Mouse (Mus musculus) adrenal gland (tissue): ENCODE results near the gene Mroh3.

Source experiments
- intact Hi-C: fragments of 180-260 bp; cut with DNase I; formaldehyde crosslinking; loops from one replicate; pipeline ENCODE4 v1.15.1; 2025

Mroh3 gene

DNA sequence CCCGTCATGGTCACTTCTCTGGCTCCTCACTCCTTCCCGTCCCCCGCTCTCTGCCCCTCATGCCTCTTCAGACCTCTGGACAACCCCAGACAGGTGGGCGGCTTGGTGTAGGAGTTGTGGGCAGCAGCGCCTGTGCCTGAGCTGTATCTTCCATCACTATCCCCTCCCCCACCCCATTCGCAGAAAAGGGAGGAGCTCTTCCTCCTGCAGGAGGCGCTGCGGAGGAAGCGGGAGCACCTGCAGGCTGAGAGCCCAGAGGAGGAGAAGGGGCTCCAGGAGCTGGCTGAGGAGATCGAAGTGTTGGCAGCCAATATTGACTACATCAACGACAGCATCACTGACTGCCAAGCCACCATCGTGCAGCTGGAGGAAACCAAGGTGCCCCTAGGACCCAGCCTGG, 52.8 kb downstream of the Mroh3 start:
- intact Hi-C loops = no loop called here

DNA sequence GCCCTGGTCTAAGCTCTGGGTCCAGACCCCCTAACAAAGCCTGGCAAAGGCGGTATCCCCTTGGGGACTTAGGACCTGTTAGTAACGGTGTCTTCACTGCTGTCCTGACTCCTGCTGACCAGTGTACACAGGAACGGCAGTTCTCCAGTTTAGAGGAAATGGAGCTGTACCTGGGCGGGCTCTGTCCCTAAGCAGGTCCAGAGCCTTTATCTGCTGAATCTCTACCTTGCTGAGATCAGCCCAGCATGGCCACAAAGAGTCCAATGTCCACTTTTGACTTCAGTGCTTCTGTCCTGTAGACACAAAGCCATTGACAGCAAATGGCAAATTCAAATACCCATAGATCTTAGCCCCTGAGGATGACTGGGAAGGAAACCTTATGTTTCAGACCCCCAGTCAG, 55.7 kb downstream of the Mroh3 start:
- intact Hi-C loops = no loop called here

DNA sequence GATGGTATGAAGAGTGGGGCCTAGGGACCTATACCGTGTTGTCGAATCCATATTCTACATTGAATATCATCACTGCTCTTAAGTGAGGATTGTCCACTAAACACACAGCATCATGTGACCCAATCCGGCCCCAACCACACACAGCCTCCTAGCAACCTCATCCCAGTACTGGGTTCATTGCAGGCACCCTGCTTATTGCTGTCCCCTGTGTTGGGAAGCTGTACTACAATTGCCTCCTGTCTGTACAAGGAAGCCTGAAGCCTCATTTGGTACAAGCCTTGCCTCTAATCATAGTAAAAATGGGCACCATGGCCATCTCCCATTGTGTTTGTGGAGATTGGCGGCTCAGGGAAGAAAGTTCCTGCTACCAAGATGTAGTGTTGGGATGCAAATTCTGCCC, 56.3 kb downstream of the Mroh3 start:
- intact Hi-C loops = no loop called here

DNA sequence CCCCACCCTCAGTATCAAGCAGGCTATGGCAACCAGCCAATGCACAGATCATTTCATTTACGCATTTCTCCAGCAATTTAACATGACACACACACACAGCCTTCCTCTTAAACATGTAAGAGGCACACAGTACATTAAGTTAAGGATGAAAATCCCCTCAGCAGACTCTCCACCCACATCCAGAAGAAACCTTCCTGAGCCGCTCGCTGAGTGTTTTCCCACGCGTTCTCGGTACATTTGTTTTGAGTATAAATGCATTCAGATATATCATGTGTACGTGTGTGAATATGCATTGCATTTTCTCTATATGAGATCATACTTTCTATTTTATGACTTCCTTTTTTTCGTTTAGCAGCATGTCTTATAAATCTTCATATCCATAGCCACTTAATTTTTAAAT, 61.3 kb downstream of the Mroh3 start:
- intact Hi-C loops = no loop called here

DNA sequence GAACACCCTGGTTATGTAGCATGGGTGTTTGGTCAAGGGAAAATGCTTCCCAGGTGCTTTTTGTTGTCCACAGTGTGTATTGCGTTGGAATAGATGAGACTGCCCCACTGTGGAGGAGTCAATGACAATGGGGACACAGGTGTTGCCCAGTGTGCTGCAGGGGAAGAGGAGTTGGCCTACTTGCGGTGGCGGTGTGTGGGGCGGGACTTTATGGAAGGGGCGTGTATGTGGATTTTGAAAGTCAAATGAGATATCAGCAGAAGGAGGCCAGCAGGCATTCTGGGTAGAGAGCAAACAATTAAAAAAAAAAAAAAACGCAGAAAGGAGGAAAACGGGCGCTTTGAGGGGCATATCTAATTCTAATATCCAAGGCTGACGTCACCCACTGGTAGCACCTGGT, 62.9 kb downstream of the Mroh3 start:
- intact Hi-C loops = no loop called here

DNA sequence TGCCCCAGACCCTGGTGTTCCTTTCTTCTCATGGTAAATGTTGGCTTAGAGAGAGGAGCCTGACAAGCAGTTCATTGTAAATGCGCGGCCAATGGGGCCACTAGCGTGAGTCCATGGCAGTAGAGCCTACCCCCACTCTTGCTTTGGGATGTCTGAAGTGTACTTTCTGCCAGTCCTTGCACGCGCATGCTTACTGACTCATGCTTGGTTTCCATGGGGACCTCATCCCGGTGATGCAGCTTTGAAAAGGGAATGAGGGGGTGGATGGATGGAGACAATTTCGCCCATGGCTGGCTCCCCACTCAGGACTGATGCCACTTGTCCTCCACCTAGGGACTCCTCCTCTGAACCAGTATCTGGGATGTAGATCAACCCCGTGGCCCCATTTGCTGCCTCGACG, 69.1 kb downstream of the Mroh3 start:
- intact Hi-C loops = no loop called here

DNA sequence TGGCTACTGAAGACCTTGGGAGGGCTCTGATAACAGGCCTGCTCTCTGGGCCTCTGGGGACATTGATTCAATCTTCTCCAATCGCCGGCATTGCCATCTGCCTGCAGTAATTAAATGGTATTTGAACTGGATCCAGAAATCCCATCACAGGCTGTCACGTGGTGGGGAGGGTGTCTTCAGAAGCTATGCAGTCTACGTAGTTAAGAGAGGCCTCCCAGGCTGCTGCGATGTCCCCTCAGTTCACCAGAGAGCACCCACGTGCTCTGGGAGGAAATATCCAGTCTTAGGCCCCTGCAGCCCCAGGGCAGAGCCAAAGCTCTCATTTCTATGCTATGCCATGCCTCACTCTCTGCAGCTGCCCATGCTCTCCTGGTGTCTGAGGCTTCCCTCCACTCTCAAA, 70.3 kb downstream of the Mroh3 start:
- intact Hi-C loops = no loop called here

DNA sequence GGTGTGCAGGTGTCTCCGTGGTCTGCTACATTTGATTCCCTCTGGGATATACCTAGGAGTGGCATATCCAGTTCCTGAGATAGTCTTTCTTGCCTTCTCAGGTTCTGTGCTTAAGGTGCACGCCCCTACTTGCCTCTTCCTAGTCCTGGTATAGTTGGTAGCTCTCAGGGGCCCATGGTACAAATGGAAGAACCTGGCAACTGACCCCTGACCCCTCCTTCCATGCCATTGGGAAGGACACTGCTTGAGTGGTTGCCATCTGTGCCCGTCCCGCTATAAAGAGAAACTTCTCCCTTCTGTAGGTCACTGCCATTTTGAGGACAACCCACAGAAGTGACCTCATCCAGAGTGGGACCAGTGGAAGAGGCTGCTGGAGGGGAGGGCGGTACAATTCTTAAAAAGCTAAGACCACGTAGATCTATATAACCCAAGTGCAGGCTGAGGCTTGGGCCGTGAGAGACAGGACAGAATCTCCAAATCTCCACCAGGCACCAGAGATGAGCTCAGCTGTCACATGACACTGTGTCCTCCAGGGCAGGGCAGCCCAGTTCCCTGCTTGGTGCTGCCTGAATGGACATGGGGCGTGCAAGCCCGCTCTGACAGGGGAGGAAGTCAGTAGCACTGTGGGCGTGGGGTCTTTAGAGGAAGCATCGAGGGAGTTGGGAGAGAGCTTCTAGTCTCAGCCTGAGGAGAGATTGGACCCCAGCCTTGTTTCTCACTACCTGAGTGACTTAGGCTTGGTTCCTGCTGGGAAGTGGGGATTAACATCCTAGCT, 71.3 kb downstream of the Mroh3 start:
- intact Hi-C loops = no loop called here

DNA sequence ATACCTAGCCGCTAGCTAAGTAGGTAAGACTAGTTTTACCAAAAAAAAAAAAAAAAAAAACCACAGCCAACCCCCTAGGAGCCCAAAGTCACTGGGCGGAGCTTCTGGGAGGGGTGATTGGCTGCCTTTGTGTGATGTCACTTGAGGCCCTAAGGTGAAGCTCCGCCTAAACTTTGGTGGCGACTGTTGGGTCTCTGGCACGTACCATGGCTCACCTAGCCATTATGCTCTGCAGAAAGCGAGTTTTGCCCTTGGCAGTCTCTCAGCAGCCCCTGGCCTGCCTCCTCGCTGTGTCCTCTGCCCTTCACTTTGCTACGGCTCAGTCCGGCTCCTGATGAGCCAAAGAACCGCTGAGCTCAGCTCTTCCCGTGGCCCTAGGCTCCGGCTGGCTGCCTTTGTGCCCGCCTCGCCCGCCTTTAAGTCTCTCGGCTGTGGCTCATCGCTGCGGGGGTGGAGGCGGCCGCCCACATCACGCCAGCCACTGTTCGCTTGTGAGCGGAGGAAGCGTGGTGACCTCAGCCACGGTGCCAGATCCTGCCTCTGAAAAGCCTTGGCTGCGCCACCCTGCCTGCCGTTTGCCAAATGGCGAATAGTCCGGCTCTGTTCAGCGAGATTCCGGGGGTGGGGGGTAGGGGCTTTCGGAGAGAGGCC, 72.5 kb downstream of the Mroh3 start:
- intact Hi-C loops = no loop called here

DNA sequence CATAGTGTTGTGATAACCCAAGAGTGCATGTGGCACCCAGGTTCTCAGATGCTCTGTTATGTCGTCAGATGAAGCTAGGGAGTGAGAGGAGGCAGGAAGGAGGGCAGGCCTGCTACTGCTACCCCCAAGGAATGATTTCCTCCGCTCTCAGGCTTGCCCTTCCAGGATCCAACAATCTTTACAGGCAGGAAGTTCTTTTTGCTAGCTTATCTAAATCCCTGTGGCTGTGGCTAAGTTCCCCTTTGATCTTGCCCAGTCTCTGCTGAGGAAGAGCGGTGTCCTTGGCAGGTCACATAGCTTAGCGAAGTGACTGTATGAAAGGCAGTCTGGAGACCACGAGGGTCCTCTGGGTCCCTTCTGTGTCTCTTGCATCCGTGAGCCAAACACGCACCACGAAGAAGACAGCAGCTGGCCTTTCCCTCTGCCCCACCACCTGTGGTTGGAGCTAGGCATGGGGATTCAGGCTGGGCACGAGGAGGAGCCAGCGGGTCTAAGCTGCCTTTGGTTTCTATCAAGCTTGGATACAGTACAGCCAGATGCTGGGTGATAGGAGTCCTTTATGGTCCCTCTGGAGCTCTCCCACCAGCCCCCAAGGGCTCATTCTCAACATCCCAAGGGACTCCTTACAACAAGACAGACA, 74.3 kb downstream of the Mroh3 start:
- intact Hi-C loops = no loop called here

DNA sequence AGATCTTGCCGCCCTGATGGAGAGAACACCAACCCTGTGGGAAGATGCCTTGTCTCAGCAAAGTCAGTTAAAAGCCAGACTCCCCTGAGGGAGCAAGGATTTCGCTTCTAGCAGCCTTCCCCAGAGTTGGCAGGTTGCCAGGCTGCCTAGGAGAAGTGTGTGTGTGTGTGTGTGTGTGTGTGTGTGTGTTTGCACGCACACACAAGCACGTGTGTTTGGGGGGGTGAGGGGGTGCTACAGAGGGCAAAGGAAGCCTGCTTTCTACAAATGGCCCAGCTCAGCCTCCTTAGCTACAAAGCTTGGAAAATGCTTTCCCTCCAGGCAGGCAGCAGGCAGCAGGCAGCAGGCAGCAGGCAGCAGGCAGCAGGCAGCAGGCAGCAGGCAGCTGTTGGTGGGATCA, 75.1 kb downstream of the Mroh3 start:
- intact Hi-C loops = no loop called here

DNA sequence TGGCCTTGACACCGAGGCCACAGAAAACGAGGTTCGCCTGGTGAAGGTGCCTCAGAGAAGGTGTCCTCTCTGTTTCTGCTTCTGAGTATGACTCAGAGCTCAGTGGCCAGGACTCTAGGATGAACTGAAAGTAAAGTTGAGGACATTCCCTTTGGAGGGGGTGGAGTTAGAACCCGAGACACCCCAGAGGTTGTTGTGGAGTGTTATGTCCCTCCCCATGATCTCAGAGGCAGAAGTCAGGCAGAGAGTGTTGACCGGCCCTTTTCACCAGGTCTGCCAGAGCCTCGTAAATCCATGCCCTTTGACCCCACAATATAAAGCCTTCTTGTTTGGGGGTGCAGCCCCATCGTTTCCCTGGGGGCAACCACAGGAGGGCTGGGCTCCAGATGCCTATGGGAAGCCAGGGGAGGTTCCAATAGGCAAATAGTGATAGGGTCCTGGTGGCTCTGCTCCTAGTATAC, 75.5 kb downstream of the Mroh3 start:
- intact Hi-C loops = no loop called here

DNA sequence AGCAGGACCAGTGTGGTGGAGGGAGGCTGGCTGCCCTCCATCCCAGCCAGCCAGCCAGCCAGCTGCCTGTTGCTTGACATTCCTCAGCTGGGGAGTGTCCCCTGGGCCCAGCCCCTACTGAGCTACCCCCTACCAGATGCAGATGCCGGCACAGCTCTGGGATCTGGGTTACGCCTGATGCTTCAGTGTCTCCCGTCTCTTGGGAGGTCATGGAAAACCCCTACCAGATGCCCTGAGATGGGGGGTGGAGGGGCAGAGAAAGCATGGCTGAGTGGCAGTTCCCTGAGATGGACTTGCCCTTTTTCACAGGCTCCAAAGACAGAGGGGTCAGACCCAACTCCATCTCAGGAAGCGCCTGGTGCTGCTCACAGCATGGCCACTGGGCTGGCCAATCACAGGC, 76.1 kb downstream of the Mroh3 start:
- intact Hi-C loops = no loop called here

DNA sequence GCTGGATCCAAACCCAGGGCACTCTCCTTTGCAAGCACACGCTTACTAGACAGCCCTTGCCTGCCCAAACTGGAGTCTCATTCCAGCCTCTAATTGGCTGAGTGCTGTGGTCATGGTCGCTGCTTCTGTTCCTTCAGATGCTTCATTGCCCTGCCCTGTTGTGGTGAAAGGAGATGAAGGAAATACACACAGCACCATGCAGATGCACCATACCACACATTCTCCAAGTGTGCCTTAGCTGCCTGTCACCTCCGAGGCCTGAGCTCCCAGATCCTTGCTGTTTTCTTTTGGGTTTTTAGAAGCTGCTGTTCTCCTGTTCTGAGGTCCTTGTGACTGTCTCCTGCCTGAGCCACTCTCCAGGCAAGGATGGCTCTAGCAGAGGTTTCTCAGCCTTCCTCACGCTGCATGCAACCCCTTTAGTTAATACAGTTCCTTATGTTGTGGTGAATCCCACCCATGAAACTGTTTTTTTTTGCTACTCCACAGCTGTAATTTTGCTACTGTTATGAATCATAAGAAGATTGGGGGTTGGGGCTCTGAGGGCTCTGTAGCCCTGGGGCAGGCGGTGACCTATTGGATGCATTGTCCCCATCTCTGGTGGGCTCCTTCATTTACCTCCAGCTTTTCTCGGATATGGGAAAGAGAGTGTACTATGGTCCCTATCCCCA, 76.7 kb downstream of the Mroh3 start:
- intact Hi-C loops = no loop called here

DNA sequence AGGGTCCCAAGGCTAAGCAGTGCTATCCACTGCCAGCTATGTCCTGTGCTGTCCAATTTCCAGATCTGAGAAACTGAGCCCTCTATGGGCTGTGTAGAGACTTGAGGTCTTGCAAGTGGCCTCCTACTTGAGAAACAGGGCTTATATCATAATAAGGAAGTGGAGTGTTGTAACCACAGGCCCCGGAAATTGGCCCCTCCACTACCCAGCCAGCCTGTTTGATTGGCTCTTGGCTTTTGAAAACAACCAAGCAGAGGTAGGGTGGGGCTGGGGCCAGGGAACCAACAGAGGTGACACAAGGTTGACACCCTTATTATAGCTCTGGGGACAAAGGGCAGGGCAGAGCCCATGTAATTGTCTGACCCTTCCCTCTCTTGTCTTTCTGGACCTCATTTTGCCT, 77.6 kb downstream of the Mroh3 start:
- intact Hi-C loops = no loop called here

DNA sequence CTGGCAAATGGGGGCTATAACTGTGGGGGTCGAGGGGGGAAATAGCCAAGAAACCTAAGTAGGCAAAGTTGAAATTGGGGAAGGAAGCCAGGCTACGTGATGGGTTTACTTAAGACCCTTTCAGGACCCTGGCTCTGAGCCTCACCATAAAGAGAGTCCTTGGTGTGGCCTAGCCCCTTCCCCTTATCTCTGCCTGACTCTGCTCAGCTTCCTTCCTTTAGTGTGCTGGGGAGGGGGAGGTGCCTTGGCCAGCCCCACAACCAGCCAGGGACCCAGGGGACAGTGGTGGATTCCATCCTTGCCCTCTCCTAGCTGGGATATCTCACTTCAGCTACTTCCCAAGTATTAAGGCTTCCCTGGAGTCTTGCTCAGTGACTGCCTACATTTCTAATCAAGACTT, 78.1 kb downstream of the Mroh3 start:
- intact Hi-C loops = no loop called here

DNA sequence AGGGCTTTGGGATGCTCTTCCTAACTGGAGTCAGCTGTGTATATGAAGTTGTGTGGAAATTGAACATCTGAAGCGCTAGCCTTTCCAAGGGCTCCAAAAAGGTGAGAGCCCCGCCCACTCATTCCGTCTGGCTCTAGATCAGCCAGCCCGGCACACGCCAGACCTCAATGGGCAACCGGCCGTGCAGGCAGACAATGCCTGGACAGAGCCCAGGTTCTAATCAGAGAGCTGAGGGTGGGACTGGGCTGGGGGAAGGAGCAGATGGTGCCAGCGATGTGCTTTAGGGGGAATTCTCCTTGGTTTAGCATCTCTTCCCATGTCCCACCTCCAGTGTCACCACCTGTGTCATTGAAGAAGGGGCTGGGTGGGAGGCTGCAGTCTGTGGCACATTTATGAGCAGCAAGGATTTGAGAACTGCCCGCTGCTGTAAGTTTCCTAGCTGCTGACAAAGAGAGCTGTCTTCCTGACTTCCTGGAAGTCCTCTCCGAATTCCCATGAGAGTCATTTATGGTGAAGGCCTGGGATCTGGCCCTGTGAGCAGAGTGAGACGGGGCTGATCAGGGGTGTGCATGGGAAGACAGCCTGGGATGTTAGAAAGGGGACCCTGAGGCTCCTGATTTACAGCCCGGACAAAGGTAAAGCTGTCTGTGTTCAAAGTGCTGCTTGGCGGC, 78.9 kb downstream of the Mroh3 start:
- intact Hi-C loops = no loop called here

DNA sequence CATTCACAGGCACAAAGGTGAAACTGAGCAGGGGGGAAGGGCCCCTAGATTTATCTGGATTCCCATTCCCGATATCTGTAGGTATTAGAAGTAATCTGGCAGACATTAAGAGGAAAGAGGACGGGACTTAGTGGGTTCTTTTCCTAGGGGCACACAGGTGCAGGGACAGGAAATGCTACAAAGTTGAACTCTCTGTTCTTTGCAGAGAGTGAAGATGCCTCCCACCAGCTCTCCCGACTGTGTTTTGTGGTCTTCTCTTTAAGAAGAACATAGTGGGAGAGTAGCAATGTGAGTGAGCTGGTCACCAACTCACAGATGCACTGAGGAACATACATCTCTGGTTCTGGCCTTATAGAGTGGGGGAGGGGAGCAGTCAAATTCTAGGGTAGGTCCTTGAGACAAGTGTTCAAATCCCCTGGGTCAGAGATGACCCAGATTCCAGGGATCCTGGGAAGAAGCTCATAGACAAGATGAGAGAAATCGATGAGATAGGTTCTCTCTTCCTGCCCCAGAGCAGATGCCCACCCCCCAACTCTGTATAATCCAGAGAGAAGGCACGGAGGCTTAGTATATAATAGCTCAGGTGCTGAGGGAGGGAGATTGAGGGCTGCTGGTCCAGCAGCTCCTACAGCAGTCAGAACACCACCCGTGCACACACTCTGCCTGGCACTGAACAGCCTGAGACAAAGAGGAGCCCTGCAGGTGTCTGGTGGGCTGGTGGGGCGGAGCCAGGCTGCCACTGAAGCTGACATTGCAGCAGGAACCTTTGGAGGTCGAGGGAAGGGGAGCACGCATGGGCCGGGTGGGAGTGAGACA, 80.0 kb downstream of the Mroh3 start:
- intact Hi-C loops = no loop called here
